Mouse (Mus musculus) heart, embryonic 11.5 days (tissue): ENCODE measurements around the gene Sypl. TPM values are rescaled to one million over a fixed set of nuclear protein-coding genes. Genes with fewer than 3 reads are reported as not detected.

Source experiments
- ATAC-seq: fragments of 200-750 bp; cut with Nextera tagmentation; replicated peaks from 2 replicates; pipeline ENCODE4 v1.8.0; 2017; ENCODE audit warnings: moderate library complexity; ENCODE audit not compliant: insufficient number of reproducible peaks, low FRiP score, low TSS enrichment
- H3K27ac ChIP-seq: fragments of 300-500 bp; sonication (generic); 2 replicates; pipeline ENCODE4 v1.5.1; 2014; ENCODE audit warnings: mild to moderate bottlenecking, low read depth, low read length
- H3K27me3 ChIP-seq: fragments of 300-500 bp; sonication (generic); 2 replicates; pipeline ENCODE4 v1.6.1; 2014; ENCODE audit warnings: mild to moderate bottlenecking, low read length, mixed read lengths; ENCODE audit not compliant: control insufficient read depth, insufficient read depth
- H3K36me3 ChIP-seq: fragments of 300-500 bp; sonication (generic); 2 replicates; pipeline ENCODE4 v1.6.1; 2014; ENCODE audit warnings: mild to moderate bottlenecking, low read length, moderate library complexity, mixed read lengths; ENCODE audit not compliant: control insufficient read depth, insufficient read depth
- H3K4me1 ChIP-seq: fragments of 300-500 bp; sonication (generic); 2 replicates; pipeline ENCODE4 v1.6.1; 2014; ENCODE audit warnings: low read length; ENCODE audit not compliant: control insufficient read depth, insufficient read depth
- H3K4me2 ChIP-seq: fragments of 300-500 bp; sonication (generic); 2 replicates; pipeline ENCODE4 v1.6.1; 2014; ENCODE audit warnings: mild to moderate bottlenecking, moderate library complexity
- H3K4me3 ChIP-seq: fragments of 300-500 bp; sonication (generic); 2 replicates; pipeline ENCODE4 v1.5.1; 2014; ENCODE audit warnings: low read depth, low read length
- H3K9ac ChIP-seq: fragments of 300-500 bp; sonication (generic); 2 replicates; pipeline ENCODE4 v1.6.1; 2014; ENCODE audit warnings: mild to moderate bottlenecking, low read depth, low read length, moderate library complexity
- H3K9me3 ChIP-seq: fragments of 300-500 bp; sonication (generic); replicated peaks from 2 replicates; pipeline ENCODE4 v1.6.1; 2016; ENCODE audit warnings: low read length; ENCODE audit not compliant: control insufficient read depth
- WGBS: fragments of 180-500 bp; shearing (Covaris S2); extraction: QIAGEN DNeasy Blood & Tissue Kit; methylation state at CpG from one replicate; pipeline ENCODE4 v1.1.7; 2014; ENCODE audit not compliant: insufficient replicate concordance; 5-methylcytosine and 5-hydroxymethylcytosine counted together
- polyA plus RNA-seq: library from polyadenylated mRNA; unstranded; fragments of >200 nt; fragmentation: Nextera tagmentation; extraction: Ambion mirVana; gene quantifications from 2 replicates; pipeline ENCODE4 v1.2.1, GENCODE M21; 2014

Gene Sypl
- polyA plus RNA-seq, 1 experiment from 2014 or later = 85.0 TPM

DNA sequence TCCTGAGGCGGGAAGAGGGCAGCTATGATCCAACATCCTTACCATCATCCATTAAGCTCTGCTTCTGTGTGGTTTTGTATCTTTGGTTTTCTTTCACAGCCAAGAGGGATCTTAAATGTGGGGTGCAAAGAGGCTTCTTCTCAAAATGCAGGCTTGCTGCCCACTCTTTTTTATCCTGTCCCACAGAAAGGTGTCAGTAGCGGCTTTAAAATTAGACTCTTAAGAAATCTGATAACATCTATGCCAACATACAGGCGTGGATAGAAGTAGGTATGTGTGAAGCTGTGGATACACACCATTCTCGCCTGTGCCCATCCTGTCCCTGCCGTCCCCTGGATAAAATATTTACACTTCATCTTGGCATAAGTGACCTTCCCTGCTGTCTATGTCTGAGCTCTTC lies 34.2 kb upstream of the Sypl start:
- Histone ChIP-seq H3K4me2 (no peak overlapping the region), H3K9me3 (no peaks in the 10 kb centered on the region), H3K27me3 (no peaks in the 10 kb centered on the region), H3K36me3 (no peaks in the 10 kb centered on the region), H3K9ac (no peak overlapping the region), H3K4me1 (0 out of 2 replicates have a peak, but pooled peaks cover 2% of the 10 kb centered on the region), H3K27ac (no peak overlapping the region), H3K4me3 (no peak overlapping the region)
- ATAC-seq = no peak
- 74% methylated on average over 5 of the region's 5 CpGs for WGBS

DNA sequence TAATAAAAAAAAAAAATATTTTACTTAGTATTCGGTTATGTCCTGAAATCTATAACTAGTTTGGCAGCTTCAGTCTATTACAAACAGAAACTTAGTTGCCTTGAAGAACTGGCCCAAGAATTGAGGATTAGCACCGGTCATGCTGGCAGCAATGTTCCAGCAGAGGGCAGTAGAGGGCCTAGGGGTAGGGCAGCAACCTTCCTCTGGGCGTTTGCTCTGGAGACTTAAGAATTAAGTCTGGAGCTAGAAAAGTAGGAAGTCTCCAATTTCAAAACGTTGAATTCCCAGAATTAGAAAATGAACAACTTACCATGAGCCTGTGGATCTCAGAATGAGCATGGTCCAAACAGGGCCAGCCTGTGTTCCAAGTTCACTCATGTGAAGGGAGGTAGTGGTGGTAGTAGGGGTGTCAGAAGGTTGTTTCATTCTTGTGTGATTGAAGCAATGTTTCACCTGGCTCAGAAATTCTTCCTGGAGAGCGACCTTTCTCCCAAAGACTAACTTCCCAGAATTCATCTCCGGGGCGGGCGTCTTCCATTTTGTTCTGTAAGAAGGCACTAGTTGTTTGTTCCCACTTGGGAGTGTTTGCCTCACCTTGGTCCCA lies 33.4 kb upstream of the Sypl start:
- Histone ChIP-seq H3K4me1 (0 out of 2 replicates have a peak, but pooled peaks cover 2% of the 10 kb centered on the region), H3K4me3 (no peak overlapping the region), H3K9ac (no peak overlapping the region), H3K27ac (no peak overlapping the region), H3K27me3 (no peaks in the 10 kb centered on the region), H3K9me3 (no peaks in the 10 kb centered on the region), H3K36me3 (no peaks in the 10 kb centered on the region), H3K4me2 (no peak overlapping the region)
- WGBS = 63% methylated on average over 8 of the region's 8 CpGs
- ATAC-seq = no peak

- Histone ChIP-seq H3K36me3 (no peaks in the 10 kb centered on the region), H3K9me3 (no peaks in the 10 kb centered on the region), H3K4me1 (peaks cover 4% of the 10 kb centered on the region; the same call in 1 of the 2 replicates), H3K9ac (no peak overlapping the region), H3K4me2 (no peak overlapping the region), H3K27ac (no peak overlapping the region), H3K4me3 (no peak overlapping the region), H3K27me3 (no peaks in the 10 kb centered on the region)
- ATAC-seq = no peak
- WGBS = 70% methylated on average over 4 of the region's 4 CpGs
Observed at GRCm38 (mm10) chr12:32921071-32921470, 32.6 kb upstream of the Sypl start.

GRCm38 (mm10) chr12:32921532-32922131 lies 32.1 kb upstream of the Sypl start:
- Histone ChIP-seq H3K4me3 (no peak overlapping the region), H3K9ac (no peak overlapping the region), H3K27ac (no peak overlapping the region), H3K36me3 (no peaks in the 10 kb centered on the region), H3K27me3 (no peaks in the 10 kb centered on the region), H3K4me1 (peaks cover 7% of the 10 kb centered on the region; the same call in 1 of the 2 replicates), H3K4me2 (no peak overlapping the region), H3K9me3 (no peaks in the 10 kb centered on the region)
- 0 out of 2 replicates have a peak, but pooled peaks have one; percentile 12 for ATAC-seq
- 89% methylated on average over 7 of the region's 7 CpGs for WGBS

DNA sequence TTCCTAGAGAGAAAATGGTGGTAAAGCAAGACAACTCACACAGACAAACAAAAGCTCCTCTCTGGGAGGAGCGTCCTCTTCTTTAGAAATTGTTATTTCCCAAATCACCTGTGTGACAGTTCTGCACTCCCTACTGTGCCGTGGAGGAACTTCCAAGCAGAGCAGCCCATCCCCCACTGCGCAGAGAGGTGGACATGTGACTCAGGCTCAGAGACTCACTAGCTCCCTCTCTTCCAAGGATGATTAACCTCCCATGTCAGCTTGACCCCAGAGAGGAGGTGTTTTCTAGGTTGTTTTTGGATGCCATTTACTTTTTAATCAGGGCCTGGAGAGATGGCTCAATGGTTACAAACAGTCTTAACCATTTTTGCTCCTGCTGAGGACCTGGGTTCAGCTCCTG lies 29.4 kb upstream of the Sypl start:
- no peak for ATAC-seq
- 37% methylated on average over 3 of the region's 3 CpGs for WGBS

GRCm38 (mm10) chr12:32926331-32927172 lies 27.1 kb upstream of the Sypl start:
- no peaks in the 10 kb centered on the region for H3K9me3 ChIP-seq
- ATAC-seq = no peak
- H3K27me3 ChIP-seq = peaks cover 3% of the 10 kb centered on the region
- no peaks in the 10 kb centered on the region for H3K36me3 ChIP-seq
- peak overlapping the region; percentile 10; the same call in 1 of the 2 replicates for H3K4me2 ChIP-seq
- H3K4me3 ChIP-seq = no peak overlapping the region
- 59% methylated on average over 18 of the region's 18 CpGs for WGBS
- H3K4me1 ChIP-seq = peaks cover 11% of the 10 kb centered on the region; the same call in 1 of the 2 replicates
- no peak overlapping the region for H3K9ac ChIP-seq
- peak overlapping the region; percentile 30; the same call in 1 of the 2 replicates for H3K27ac ChIP-seq

More for the DNA sequence above, 29.4 kb upstream of the Sypl start:
- Histone ChIP-seq H3K4me3 (no peak overlapping the region), H3K4me1 (peaks cover 11% of the 10 kb centered on the region; the same call in 1 of the 2 replicates), H3K9me3 (no peaks in the 10 kb centered on the region), H3K4me2 (no peak overlapping the region), H3K27me3 (no peaks in the 10 kb centered on the region), H3K36me3 (no peaks in the 10 kb centered on the region), H3K27ac (no peak overlapping the region), H3K9ac (no peak overlapping the region)

- Histone ChIP-seq H3K4me1 (peaks cover 11% of the 10 kb centered on the region; the same call in 1 of the 2 replicates), H3K9me3 (no peaks in the 10 kb centered on the region), H3K27ac (no peak overlapping the region), H3K36me3 (no peaks in the 10 kb centered on the region), H3K9ac (no peak overlapping the region), H3K4me3 (no peak overlapping the region), H3K27me3 (peaks cover 3% of the 10 kb centered on the region), H3K4me2 (no peak overlapping the region)
- ATAC-seq = no peak
- 75% methylated on average over 10 of the region's 10 CpGs for WGBS
Observed at GRCm38 (mm10) chr12:32927231-32927835, 26.4 kb upstream of the Sypl start.

- Histone ChIP-seq H3K4me2 (no peak overlapping the region), H3K4me3 (no peak overlapping the region), H3K36me3 (no peaks in the 10 kb centered on the region), H3K9me3 (no peaks in the 10 kb centered on the region), H3K4me1 (peaks cover 11% of the 10 kb centered on the region; the same call in 1 of the 2 replicates), H3K27me3 (peaks cover 3% of the 10 kb centered on the region), H3K27ac (no peak overlapping the region), H3K9ac (no peak overlapping the region)
- 51% methylated on average over 3 of the region's 3 CpGs for whole genome bisulfite sequencing
- no peak for ATAC-seq
Observed at GRCm38 (mm10) chr12:32928180-32928579, 25.5 kb upstream of the Sypl start.
